Mouse (Mus musculus) limb, embryonic 15.5 days (tissue): ENCODE results near the gene Rev1. TPM values are rescaled to one million over a fixed set of nuclear protein-coding genes. Genes with fewer than 3 reads are reported as not detected.

Experiments used
- ATAC-seq: fragments of 200-750 bp; cut with Nextera tagmentation; 2 replicates; pipeline ENCODE4 v1.8.0; 2017; ENCODE audit warnings: low read depth, moderate TSS enrichment; ENCODE audit not compliant: insufficient number of reproducible peaks, low FRiP score, low TSS enrichment
- H3K27ac ChIP-seq: fragments of 300-500 bp; sonication (generic); 2 replicates; pipeline ENCODE4 v1.5.1; 2015; ENCODE audit warnings: moderate library complexity, mild to moderate bottlenecking, inconsistent platforms
- H3K27me3 ChIP-seq: fragments of 300-500 bp; sonication (generic); 2 replicates; pipeline ENCODE4 v1.6.1; 2015; ENCODE audit warnings: inconsistent platforms
- H3K36me3 ChIP-seq: fragments of 300-500 bp; sonication (generic); 2 replicates; pipeline ENCODE4 v1.6.1; 2015; ENCODE audit warnings: inconsistent platforms
- H3K4me1 ChIP-seq: fragments of 300-500 bp; sonication (generic); 2 replicates; pipeline ENCODE4 v1.6.1; 2015; ENCODE audit warnings: inconsistent platforms
- H3K4me2 ChIP-seq: fragments of 300-500 bp; sonication (generic); 2 replicates; pipeline ENCODE4 v1.6.1; 2015; ENCODE audit warnings: mild to moderate bottlenecking, inconsistent platforms
- H3K4me3 ChIP-seq: fragments of 300-500 bp; sonication (generic); 2 replicates; pipeline ENCODE4 v1.5.1; 2015; ENCODE audit warnings: mild to moderate bottlenecking, inconsistent platforms
- H3K9ac ChIP-seq: fragments of 300-500 bp; sonication (generic); 2 replicates; pipeline ENCODE4 v1.6.1; 2015; ENCODE audit warnings: inconsistent platforms
- H3K9me3 ChIP-seq: fragments of 300-500 bp; sonication (generic); 2 replicates; pipeline ENCODE4 v1.6.1; 2016; ENCODE audit warnings: inconsistent platforms
- WGBS: fragments of 180-500 bp; shearing (Covaris S2); methylation state at CpG from one replicate; pipeline ENCODE4 v1.1.7; 2015; 5-methylcytosine and 5-hydroxymethylcytosine counted together
- polyA plus RNA-seq: library from polyadenylated mRNA; unstranded; fragments of >200 nt; fragmentation: Nextera tagmentation; extraction: Ambion mirVana; gene quantifications from 2 replicates; pipeline ENCODE4 v1.2.1, GENCODE M21; 2015

The Rev1 gene
- polyA plus RNA-seq, 1 experiment from 2014 or later: 24.0 TPM

DNA sequence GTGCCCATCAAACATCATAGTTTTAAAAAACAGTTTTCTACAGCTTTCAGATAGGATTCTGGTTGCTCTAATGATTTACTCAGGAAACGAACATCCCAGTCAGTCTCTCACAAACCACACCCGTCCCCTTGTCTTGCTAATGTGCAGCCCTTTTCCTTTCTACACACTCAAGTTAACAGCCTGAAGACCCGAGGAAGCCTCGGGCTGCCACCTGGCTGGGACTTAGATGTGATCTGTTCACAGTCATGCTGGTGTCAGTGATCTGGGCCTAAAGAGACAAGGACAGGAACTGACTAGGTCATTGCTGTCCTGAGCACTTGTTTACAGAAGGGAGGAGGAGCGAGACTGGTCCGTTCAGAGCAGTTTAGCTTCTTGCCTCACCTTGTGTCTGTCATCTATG is 71.2 kb downstream of the Rev1 start:
- H3K27me3 ChIP-seq: no peaks in the 10 kb centered on the region
- no peak overlapping the region for H3K4me2 ChIP-seq
- no peak overlapping the region for H3K27ac ChIP-seq
- no peaks in the 10 kb centered on the region for H3K4me1 ChIP-seq
- H3K4me3 ChIP-seq: no peak overlapping the region
- ATAC-seq: no peak
- H3K9me3 ChIP-seq: no peaks in the 10 kb centered on the region
- H3K9ac ChIP-seq: no peak overlapping the region
- WGBS: 85% methylated on average over 6 of the region's 6 CpGs
- H3K36me3 ChIP-seq: peaks cover 74% of the 10 kb centered on the region

DNA sequence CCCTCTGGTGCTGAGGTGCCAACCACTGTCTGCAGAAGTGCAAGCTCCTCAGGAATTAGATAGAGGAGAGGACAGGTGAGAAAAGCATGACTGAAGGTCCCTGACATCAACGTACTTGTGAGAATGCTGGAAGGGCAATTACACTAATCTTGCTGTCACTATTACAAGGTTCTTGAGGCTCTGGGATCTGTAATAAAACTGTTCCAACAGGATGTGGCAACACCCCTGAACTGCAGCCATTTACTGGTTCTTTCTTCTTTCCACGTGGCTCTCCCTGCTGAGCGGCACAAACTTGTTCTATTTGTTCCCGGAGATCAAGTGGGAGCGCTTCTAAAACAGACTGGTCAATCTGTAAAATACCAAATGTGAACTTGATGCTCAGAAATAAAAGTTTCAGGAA is 74.4 kb downstream of the Rev1 start:
- no peak overlapping the region for H3K27ac ChIP-seq
- ATAC-seq: no peak
- no peak overlapping the region for H3K9ac ChIP-seq
- H3K27me3 ChIP-seq: no peaks in the 10 kb centered on the region
- H3K4me3 ChIP-seq: no peak overlapping the region
- H3K9me3 ChIP-seq: no peaks in the 10 kb centered on the region
- no peaks in the 10 kb centered on the region for H3K4me1 ChIP-seq
- H3K36me3 ChIP-seq: peaks cover 80% of the 10 kb centered on the region
- no peak overlapping the region for H3K4me2 ChIP-seq
- WGBS: 75% methylated on average over 5 of the region's 5 CpGs

DNA sequence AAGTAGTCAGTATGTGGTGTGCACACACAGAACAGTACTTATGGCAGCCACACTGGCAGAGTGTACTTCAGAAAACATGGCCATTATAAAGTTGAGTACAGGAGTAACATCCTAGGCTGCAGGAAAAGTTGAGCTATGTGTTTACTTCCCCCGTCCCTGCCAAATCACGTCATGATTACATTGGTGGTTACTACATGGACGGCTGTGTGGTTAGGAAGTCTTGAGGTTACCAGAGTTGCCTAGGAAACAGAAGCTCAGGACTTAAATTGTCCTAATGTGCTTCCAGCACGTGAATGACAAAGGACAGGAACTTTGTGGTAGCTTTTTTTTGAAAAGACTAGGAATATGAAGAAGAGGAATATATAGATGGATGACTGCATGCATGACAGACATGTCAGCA is 80.0 kb downstream of the Rev1 start:
- Histone ChIP-seq H3K4me1 (no peaks in the 10 kb centered on the region), H3K36me3 (peaks cover 89% of the 10 kb centered on the region), H3K4me2 (no peak overlapping the region), H3K27ac (no peak overlapping the region), H3K9me3 (no peaks in the 10 kb centered on the region), H3K4me3 (no peak overlapping the region), H3K27me3 (no peaks in the 10 kb centered on the region), H3K9ac (no peak overlapping the region)
- WGBS: 74% methylated on average over 4 of the region's 4 CpGs
- ATAC-seq: no peak

DNA sequence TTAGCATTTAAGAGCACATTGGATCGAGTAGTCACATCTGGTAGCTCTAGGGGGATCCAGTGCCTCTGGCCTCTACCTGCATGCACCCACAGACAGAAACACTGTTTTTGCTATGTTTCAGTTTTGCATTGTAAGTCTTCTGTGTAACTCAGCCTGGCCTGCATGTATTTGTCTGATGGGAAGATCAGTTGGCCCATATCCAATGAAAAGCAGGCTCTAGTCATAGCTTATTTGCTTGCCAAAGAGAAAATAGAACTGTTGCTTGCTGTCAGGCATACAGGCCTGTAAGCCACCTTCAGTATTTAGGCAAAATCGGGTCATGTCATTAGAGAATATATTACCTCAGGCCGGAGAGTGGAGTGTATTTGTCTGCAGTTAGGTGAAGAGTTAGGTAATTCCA is 81.5 kb downstream of the Rev1 start:
- 83% methylated on average over 3 of the region's 3 CpGs for WGBS
- no peak overlapping the region for H3K4me3 ChIP-seq
- H3K9me3 ChIP-seq: no peaks in the 10 kb centered on the region
- no peak overlapping the region for H3K27ac ChIP-seq
- no peaks in the 10 kb centered on the region for H3K4me1 ChIP-seq
- H3K4me2 ChIP-seq: no peak overlapping the region
- H3K36me3 ChIP-seq: peaks cover 78% of the 10 kb centered on the region
- no peak overlapping the region for H3K9ac ChIP-seq
- H3K27me3 ChIP-seq: no peaks in the 10 kb centered on the region
- ATAC-seq: no peak

DNA sequence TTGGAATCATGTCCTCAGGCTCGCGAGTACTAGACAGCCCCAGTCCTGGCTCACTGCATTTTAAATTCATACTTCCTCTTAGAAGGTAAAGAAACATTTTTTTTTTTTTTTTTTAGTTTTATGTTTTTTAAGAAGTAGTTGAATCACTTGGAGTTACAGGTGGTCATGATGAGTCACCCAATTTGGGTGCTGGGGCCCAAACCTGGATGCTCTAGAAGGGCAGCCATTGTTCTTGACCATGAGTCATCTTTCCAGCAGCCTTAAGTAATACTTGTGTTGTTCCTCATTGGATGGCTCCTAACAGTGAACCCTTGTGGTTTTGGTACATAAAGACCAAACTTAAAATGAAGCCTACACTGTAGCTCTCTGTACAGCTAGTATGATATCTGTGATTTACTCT is 90.7 kb downstream of the Rev1 start:
- ATAC-seq: no peak
- no peak overlapping the region for H3K4me2 ChIP-seq
- H3K9ac ChIP-seq: no peak overlapping the region
- no peak overlapping the region for H3K4me3 ChIP-seq
- no peaks in the 10 kb centered on the region for H3K27me3 ChIP-seq
- H3K4me1 ChIP-seq: no peaks in the 10 kb centered on the region
- H3K36me3 ChIP-seq: peaks cover 75% of the 10 kb centered on the region
- H3K27ac ChIP-seq: no peak overlapping the region
- 96% methylated on average over 2 of the region's 2 CpGs for WGBS
- no peaks in the 10 kb centered on the region for H3K9me3 ChIP-seq

DNA sequence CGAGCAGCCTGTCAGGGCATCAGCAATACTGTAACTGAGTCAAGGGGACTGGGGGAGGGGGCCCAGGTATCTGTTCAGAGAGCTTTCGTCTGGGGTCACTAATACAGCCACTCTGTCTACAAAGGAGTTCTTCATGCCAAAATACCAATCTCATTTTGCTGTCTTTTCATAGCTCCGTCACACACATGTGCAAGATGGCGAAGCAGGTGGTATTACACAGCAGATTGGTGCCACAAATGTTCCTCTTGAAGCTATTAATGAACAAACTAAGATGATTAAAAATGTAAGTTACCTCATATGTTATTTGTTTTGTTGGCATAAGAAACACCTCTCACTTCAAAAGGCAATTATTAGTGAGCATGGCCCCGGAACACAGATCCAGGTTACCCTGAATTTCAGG is 92.2 kb downstream of the Rev1 start:
- no peak for ATAC-seq

DNA sequence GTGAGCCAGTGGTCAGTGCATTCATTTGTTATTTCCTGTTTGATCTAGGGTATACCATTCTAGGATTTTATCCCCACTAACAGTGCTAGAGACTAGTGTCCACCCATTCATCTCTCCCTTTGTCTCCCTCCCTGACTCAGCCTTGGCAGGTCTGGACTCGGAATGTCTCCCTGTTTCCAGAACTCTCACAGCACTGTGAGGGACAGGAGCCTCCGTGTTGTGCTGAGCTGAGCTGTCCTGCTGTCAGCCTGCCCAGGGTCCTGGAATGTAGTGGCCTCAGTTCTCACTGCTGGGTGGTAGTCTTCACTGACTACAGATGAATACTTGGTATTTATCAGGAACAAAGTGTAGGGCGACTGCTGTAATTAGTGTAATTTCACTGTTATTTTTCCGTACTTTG is 94.1 kb downstream of the Rev1 start:
- Histone ChIP-seq H3K9me3 (no peaks in the 10 kb centered on the region), H3K9ac (no peak overlapping the region), H3K4me2 (no peak overlapping the region), H3K4me1 (no peaks in the 10 kb centered on the region), H3K36me3 (peaks cover 71% of the 10 kb centered on the region), H3K27me3 (no peaks in the 10 kb centered on the region), H3K27ac (no peak overlapping the region), H3K4me3 (no peak overlapping the region)
- WGBS: 93% methylated on average over 4 of the region's 4 CpGs
- ATAC-seq: no peak

More for the DNA sequence above, 92.2 kb downstream of the Rev1 start:
- H3K4me1 ChIP-seq: no peaks in the 10 kb centered on the region
- WGBS: 86% methylated on average over 5 of the region's 5 CpGs
- no peak overlapping the region for H3K4me2 ChIP-seq
- H3K4me3 ChIP-seq: no peak overlapping the region
- peaks cover 78% of the 10 kb centered on the region for H3K36me3 ChIP-seq
- H3K9ac ChIP-seq: no peak overlapping the region
- no peaks in the 10 kb centered on the region for H3K27me3 ChIP-seq
- no peaks in the 10 kb centered on the region for H3K9me3 ChIP-seq
- H3K27ac ChIP-seq: no peak overlapping the region

DNA sequence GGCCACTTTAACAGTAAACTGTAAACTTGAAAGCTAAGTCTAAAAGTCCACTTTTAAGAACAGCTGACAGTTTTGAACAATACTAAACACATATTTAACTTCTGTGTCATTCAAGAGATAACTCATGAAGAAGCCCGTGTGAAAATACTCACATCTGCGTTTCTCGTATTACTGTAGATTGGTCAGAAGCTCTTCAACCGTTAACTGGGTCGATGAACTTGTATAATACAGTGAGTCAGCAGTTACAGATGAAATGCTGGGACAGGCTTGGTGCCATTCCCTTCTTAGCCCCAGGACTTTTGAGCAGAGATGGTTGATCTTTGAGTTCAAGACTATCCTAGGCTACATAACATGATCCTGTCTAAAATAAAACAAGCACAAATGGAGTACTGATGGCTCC is 98.2 kb downstream of the Rev1 start:
- Histone ChIP-seq H3K9ac (no peak overlapping the region), H3K4me1 (no peaks in the 10 kb centered on the region), H3K27me3 (no peaks in the 10 kb centered on the region), H3K9me3 (no peaks in the 10 kb centered on the region), H3K27ac (no peak overlapping the region), H3K36me3 (peaks cover 44% of the 10 kb centered on the region), H3K4me3 (no peak overlapping the region), H3K4me2 (no peak overlapping the region)
- no peak for ATAC-seq
- WGBS: 83% methylated on average over 5 of the region's 5 CpGs

DNA sequence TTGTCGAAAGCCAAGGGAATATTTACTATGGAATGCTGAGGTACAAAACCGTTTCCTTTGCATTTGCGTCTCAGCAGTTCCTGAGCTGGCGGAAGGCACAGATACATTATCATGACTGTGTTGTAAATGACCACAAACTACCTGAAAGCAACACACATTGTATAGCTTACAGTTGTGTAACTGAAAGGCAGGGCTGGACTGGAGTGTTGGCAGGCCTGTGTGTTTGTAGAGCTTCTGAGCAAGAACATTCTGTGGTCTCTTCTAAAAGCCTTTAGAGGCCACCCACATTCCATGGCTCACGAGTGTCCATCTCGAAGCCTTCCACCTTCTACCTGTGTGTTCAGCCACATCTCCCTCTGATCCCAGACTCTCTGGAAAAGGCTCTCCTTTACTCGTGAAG is 102.3 kb downstream of the Rev1 start:
- Histone ChIP-seq H3K36me3 (peaks cover 41% of the 10 kb centered on the region), H3K9me3 (no peaks in the 10 kb centered on the region), H3K27me3 (no peaks in the 10 kb centered on the region), H3K9ac (no peak overlapping the region), H3K4me3 (no peak overlapping the region), H3K4me2 (no peak overlapping the region), H3K4me1 (no peaks in the 10 kb centered on the region), H3K27ac (no peak overlapping the region)
- 91% methylated on average over 7 of the region's 7 CpGs for WGBS
- ATAC-seq: no peak

DNA sequence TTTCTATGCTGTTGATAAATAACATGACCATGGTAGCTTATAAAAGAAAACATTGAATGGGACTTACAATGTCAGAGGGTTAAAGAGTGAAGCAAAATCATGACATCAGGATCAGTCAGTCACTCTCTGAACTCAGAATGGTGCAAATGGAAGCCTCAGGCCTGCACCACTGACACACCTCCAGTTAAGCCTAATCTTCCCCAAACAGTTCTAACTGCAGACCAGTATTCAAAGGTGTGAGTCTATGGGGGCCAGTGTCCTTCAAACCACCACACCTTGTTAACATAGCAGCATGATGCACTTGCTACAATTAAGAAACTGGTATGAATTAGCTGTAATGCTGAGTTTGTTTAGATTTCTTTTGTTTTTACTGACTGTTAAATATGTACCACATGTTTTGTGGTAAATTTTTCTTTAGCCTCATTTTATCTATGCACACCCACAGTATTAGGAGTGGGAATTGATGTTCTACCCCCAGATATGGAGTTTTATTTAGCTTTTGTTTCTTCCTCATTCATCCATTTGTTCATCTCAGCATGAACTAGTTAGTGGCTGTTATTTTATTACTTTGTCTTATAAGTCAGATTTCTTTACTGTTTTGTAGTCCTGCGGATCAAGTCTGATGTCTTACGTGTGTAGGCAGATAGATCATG is 114.9 kb downstream of the Rev1 start:
- no peak overlapping the region for H3K4me2 ChIP-seq
- no peak overlapping the region for H3K27ac ChIP-seq
- no peak overlapping the region for H3K4me3 ChIP-seq
- H3K27me3 ChIP-seq: no peaks in the 10 kb centered on the region
- H3K36me3 ChIP-seq: peaks cover 17% of the 10 kb centered on the region
- ATAC-seq: no peak
- H3K9ac ChIP-seq: no peak overlapping the region
- H3K4me1 ChIP-seq: no peaks in the 10 kb centered on the region
- H3K9me3 ChIP-seq: no peaks in the 10 kb centered on the region
- 89% methylated on average over 2 of the region's 2 CpGs for WGBS

DNA sequence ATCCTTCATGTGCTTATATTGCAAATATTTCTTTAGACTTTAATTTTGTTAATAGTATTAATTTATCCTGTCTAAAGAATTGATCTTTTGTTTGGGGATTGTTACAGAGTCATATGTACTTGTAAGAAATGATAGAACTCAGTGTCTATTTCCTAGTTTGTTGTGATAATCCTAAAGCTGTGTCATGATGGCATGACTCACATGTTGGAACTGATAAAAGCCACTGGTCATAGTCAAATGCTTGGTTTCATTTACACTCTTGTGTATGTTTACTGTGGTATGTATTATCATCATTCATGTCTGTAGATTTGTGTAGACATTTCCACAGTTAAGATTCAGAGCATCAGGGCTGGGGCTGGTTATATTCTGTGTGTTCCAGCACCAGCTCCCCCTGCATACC is 117.1 kb downstream of the Rev1 start:
- H3K36me3 ChIP-seq: no peaks in the 10 kb centered on the region
- no peak overlapping the region for H3K9ac ChIP-seq
- ATAC-seq: no peak
- no peak overlapping the region for H3K4me2 ChIP-seq
- no peak overlapping the region for H3K4me3 ChIP-seq
- no peak overlapping the region for H3K27ac ChIP-seq
- no peaks in the 10 kb centered on the region for H3K4me1 ChIP-seq
- no peaks in the 10 kb centered on the region for H3K9me3 ChIP-seq
- no peaks in the 10 kb centered on the region for H3K27me3 ChIP-seq

DNA sequence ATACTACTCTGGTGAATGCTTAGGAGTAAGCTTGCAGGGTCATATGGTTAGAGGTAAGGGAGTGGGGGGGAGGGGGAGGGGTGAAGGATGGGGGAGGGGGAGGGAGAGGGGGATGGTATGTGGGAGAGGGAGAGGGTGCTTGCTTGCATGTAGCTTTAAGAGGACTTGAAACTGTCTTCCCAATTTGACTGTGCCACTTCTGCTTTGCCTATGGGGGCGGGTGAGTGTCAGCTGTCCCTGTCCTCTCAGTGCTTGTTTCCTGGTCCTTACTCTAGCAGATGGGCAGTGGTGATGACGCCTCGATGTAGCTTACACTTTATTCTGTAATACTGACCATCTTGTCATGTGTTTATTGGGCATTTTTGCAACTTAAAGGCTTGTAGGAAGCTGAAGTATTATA is 117.5 kb downstream of the Rev1 start:
- no peak overlapping the region for H3K4me3 ChIP-seq
- H3K4me2 ChIP-seq: no peak overlapping the region
- H3K9me3 ChIP-seq: no peaks in the 10 kb centered on the region
- H3K27me3 ChIP-seq: no peaks in the 10 kb centered on the region
- H3K27ac ChIP-seq: no peak overlapping the region
- H3K4me1 ChIP-seq: no peaks in the 10 kb centered on the region
- no peak overlapping the region for H3K9ac ChIP-seq
- H3K36me3 ChIP-seq: no peaks in the 10 kb centered on the region
- 90% methylated on average over 3 of the region's 3 CpGs for WGBS
- ATAC-seq: no peak

DNA sequence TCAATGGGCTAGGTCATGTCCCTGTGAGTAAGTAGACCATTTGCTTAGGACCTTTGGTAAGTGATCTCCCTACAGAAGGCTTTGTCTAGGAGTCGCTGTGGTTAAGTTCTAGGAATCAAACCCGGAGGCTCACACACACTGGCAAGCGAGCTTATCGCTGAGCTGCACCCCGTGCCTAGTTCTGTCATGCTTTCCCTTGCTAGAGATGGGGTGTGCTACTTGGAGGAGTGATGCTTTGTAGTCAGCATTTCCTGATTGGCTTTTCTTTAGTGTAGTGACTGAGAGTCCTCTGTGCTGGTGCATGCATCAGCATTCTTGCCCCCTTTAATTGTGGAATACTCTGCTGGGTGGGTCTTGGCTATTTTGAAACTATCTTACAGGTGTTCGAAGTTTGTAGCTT is 118.0 kb downstream of the Rev1 start:
- WGBS: 78% methylated on average over 6 of the region's 6 CpGs
- H3K9me3 ChIP-seq: no peaks in the 10 kb centered on the region
- H3K27ac ChIP-seq: no peak overlapping the region
- no peaks in the 10 kb centered on the region for H3K36me3 ChIP-seq
- H3K27me3 ChIP-seq: no peaks in the 10 kb centered on the region
- no peak overlapping the region for H3K9ac ChIP-seq
- H3K4me1 ChIP-seq: no peaks in the 10 kb centered on the region
- H3K4me2 ChIP-seq: no peak overlapping the region
- no peak for ATAC-seq
- H3K4me3 ChIP-seq: no peak overlapping the region
